Mouse (Mus musculus) megakaryocyte-erythroid progenitor cell, adult 5-6 weeks (primary cell): ENCODE data around the gene Snap91. TPM values are rescaled to one million over a fixed set of nuclear protein-coding genes. Genes with fewer than 3 reads are reported as not detected.
A peak's percentile ranks its signal among the peaks of the same experiment; 100 is the strongest.

Experiments used
- ATAC-seq: replicated peaks from 2 replicates; pipeline ENCODE4 v1.8.0; 2016; ENCODE audit warnings: mild to moderate bottlenecking, inconsistent platforms; ENCODE audit not compliant: severe bottlenecking, poor library complexity, low FRiP score, low TSS enrichment
- total RNA-seq, 2 experiments: library from RNA; stranded (forward) in 1 of 2; stranded (reverse) in 1 of 2; fragments of 200-1000, 215-1000 nt in 1 of 2; fragments of >200 nt in 1 of 2; fragmentation: Nextera tagmentation in 1 of 2; gene quantifications; 2 replicates each; pipeline ENCODE4 v1.2.3; 2014 to 2017

The Snap91 gene
- total RNA-seq (2014; fragmentation: Nextera tagmentation) (not detected in 2 replicates), total RNA-seq (2017) (not detected in 2 replicates)

- no peak for ATAC-seq
These were observed at the start of gene Snap91 for GRCm38 (mm10) chr9:86880113-86880972. TSS of gene Snap91 (minus strand) at chr9:86880654.

GRCm38 (mm10) chr9:86926519-86926918 is 46.1 kb upstream of the Snap91 start:
- ATAC-seq = no peak

GRCm38 (mm10) chr9:86925688-86926087 is 45.2 kb upstream of the Snap91 start:
- no peak for ATAC-seq

DNA sequence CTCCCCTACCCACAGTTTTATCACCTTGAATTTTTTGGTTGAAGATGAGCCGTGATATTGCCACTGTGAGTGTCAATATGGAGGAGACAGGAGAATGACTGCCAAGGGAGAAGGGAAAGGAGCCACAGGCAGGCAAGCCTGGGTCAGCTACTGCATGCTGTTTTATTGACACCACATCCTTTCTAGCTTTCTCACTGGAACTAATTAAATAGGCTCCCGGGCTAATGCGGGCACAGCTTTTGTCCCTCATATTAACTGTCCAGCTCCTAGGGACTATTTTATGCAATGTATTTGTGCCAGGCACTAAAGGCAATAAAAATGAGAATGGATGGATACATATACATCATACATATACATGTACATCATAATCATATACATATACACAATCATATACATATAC is 42.0 kb upstream of the Snap91 start:
- no peak for ATAC-seq

- no peak for ATAC-seq
These were observed 36.1 kb upstream of the Snap91 start for GRCm38 (mm10) chr9:86916543-86916942.

GRCm38 (mm10) chr9:86899502-86900199 is 19.2 kb upstream of the Snap91 start:
- no peak for ATAC-seq

GRCm38 (mm10) chr9:86879216-86880112 is 990 bp downstream of the Snap91 start:
- ATAC-seq = 0 out of 2 replicates have a peak, but pooled peaks have one; percentile 30

- ATAC-seq = no peak
These were observed 1.7 kb downstream of the Snap91 start for GRCm38 (mm10) chr9:86878716-86879115.

- ATAC-seq = no peak
These were observed 6.8 kb downstream of the Snap91 start for GRCm38 (mm10) chr9:86873681-86874080.

GRCm38 (mm10) chr9:86869586-86870338 is 10.7 kb downstream of the Snap91 start:
- ATAC-seq = no peak

- no peak for ATAC-seq
These were observed 22.4 kb downstream of the Snap91 start for GRCm38 (mm10) chr9:86858101-86858500.

- ATAC-seq = no peak
These were observed 22.8 kb downstream of the Snap91 start for GRCm38 (mm10) chr9:86857626-86858025.

DNA sequence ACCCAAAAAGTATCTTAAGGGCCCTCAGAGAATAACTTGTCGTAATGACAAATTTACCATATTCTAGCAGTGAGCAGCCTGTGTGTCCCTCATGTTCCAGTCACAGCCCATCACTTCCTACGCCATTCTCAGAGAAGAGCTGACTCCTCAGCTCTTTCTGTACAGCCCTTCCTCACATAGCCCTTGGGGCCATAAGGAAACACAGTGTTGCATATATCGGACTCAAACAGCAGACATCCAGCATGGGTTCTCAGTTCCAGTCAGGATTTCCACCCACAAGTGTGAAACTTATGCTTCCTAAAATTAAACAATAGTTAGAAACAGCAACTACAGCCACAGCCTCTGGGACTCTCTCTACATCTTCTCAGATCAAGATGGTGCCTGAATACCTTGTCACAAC is 27.6 kb downstream of the Snap91 start:
- no peak for ATAC-seq

DNA sequence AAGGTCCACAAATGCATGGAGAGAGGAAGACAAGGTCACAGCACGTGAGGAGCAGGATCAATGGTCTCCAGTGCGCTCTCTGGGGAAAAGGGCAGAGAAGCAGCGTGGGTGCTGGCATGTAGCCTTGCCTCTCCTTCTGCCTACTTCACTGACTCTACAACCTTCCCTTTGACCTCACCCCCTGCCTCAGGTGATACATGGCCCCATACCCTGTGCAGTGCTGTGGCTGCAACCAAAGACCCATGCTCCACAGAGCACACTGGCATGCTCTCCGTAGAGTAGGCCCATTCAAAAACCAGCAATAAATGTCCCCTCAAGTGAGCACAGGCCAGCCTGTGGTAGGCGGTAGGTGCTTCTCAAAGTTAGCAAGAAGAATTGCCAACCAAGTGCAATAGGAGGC is 28.8 kb downstream of the Snap91 start:
- ATAC-seq = no peak

- ATAC-seq = no peak
These were observed 29.8 kb downstream of the Snap91 start for GRCm38 (mm10) chr9:86850452-86851207.

DNA sequence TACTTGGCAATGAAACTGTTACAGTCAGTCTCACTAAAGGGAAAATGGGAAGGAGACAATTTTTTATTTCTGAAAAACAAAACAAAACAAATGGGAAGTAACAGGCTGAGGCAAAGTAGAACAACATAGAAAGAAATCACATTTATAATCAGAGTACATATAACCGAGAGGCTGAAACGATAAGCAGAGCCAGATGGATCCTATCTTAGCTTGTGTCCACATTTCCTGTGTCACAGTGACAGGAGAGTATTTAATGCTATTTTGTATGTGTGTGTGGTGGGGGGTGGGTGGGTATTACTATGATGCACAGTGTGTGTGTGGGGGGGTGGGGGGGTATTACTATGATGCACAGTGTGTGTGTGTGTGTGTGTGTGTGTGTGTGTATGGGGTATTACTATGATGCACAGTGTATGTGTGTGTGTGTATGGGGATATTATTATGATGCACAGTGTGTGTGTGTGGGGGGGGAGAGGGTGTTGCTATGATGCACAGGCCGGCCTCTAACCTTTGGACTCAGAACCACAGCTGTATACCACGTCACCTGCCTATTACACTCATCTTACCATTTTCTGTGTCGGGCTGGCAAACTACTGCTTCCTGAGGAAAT is 36.6 kb downstream of the Snap91 start:
- ATAC-seq = no peak

- no peak for ATAC-seq
These were observed 50.7 kb downstream of the Snap91 start for GRCm38 (mm10) chr9:86829792-86830191.

GRCm38 (mm10) chr9:86829034-86829433 is 51.4 kb downstream of the Snap91 start:
- ATAC-seq = no peak
